Mouse (Mus musculus) ES-Bruce4 (cell line): Measurements from ENCODE around the gene Antxr1.

ENCODE experiments used
- CTCF ChIP-seq: IDR thresholded peaks from one replicate; pipeline ENCODE4 v1.8.1; 2011; ENCODE audit warnings: low read depth, low read length
- POLR2A ChIP-seq: IDR thresholded peaks from one replicate; pipeline ENCODE4 v1.8.1; 2011; ENCODE audit warnings: low read length; ENCODE audit not compliant: insufficient read depth

DNA sequence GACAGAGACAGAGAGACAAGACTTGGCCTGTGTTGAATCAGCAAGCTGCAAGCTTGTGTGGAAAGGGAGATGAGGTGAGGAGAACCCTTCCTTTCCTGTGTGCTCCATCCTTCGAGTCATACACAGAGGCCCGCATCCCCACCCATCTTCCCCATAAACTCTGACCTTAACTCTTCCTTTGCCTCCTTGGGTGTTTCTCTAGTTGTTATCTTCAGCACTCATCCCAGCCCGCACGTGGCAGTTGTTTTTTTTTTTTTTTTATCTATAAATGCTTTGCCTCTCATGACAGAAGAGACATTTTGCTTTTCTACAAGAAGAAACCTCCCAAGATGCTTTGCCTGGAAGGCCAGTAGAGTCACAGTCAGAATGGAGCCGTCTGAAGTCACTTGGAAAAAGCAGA lies 197.1 kb downstream of the Antxr1 start:
- no peak for TF ChIP-seq POLR2A
- no peak for TF ChIP-seq CTCF
